Mouse (Mus musculus): ENCODE results near the gene Mtr. TPM values are rescaled to one million over a fixed set of nuclear protein-coding genes. Genes with fewer than 3 reads are reported as not detected.
A peak's percentile ranks its signal among the peaks of the same experiment; 100 is the strongest.

Gene Mtr
- polyA plus RNA-seq, 1 experiment from 2014 or later = 16.5 TPM

DNA sequence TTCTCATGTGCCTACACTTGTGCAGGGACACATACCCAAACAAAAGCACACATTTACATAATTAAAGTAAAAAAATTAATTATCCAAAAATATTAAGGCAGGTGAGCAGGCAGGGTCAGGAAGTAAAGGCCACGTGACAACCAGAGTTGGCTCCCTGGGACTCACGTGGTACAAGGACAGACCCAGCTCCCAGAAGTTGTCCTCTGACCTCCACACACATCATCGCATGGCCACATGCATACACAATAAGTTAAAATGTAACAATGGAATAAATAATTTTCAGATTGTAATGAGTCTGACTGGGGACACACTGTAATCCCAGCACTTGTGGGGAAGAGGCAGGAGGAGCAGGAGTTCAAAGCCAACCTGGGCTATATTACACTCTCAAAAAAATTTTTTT lies 10.1 kb upstream of the Mtr start:
- H3K36me3 ChIP-seq = peaks cover 57% of the 10 kb centered on the region
- no peaks in the 10 kb centered on the region for H3K9me3 ChIP-seq
- no peaks in the 10 kb centered on the region for H3K4me1 ChIP-seq
- no peaks in the 10 kb centered on the region for H3K27me3 ChIP-seq (ENCODE audit: insufficient read depth, poor library complexity, severe bottlenecking)
- 86% methylated on average over 3 of the region's 3 CpGs for WGBS
- no peak overlapping the region for H3K4me3 ChIP-seq
- no peak overlapping the region for H3K27ac ChIP-seq
- DNase-seq (ENCODE audit: low spot score) = no peak

- Histone ChIP-seq H3K4me3 (no peak overlapping the region), H3K27ac (no peak overlapping the region), H3K27me3 (ENCODE audit: insufficient read depth, poor library complexity, severe bottlenecking) (no peaks in the 10 kb centered on the region), H3K9me3 (no peaks in the 10 kb centered on the region), H3K4me1 (no peaks in the 10 kb centered on the region), H3K36me3 (peaks cover 48% of the 10 kb centered on the region)
- no peak for DNase-seq (ENCODE audit: low spot score)
- 63% methylated on average over 3 of the region's 3 CpGs for WGBS
These were observed 9.2 kb upstream of the Mtr start for GRCm38 (mm10) chr13:12267097-12267496.

DNA sequence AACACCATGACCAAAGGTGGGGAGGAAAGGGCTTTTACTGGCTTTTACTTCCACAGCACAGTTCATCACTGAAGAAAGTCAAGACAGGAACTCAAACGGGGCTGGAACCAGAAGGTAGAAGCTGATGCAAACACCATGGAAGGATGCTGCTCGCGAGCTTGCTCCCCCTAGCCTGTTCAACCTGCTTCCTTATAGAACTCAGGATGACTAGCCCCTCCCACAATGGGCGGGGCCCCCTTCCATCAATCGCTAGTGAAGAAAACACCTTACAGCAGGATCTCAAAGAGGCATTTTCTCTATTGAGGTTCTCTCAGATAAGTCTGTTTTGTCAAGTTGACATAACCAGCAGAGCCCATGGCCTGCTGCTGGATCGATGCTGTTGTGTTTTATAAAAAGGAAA lies 6.1 kb upstream of the Mtr start:
- no peak overlapping the region for H3K4me3 ChIP-seq
- no peaks in the 10 kb centered on the region for H3K27me3 ChIP-seq (ENCODE audit: insufficient read depth, poor library complexity, severe bottlenecking)
- 69% methylated on average over 6 of the region's 6 CpGs for WGBS
- no peak overlapping the region for H3K27ac ChIP-seq
- no peak for DNase-seq (ENCODE audit: low spot score)
- peaks cover 20% of the 10 kb centered on the region for H3K36me3 ChIP-seq
- H3K9me3 ChIP-seq = 0 out of 2 replicates have a peak, but pooled peaks cover 3% of the 10 kb centered on the region
- no peaks in the 10 kb centered on the region for H3K4me1 ChIP-seq

GRCm38 (mm10) chr13:12261505-12261904 lies 3.6 kb upstream of the Mtr start:
- Histone ChIP-seq H3K27me3 (ENCODE audit: insufficient read depth, poor library complexity, severe bottlenecking) (no peaks in the 10 kb centered on the region), H3K9me3 (0 out of 2 replicates have a peak, but pooled peaks cover 3% of the 10 kb centered on the region), H3K4me1 (peaks cover 4% of the 10 kb centered on the region; the same call in 1 of the 2 replicates), H3K36me3 (no peaks in the 10 kb centered on the region), H3K27ac (no peak overlapping the region), H3K4me3 (no peak overlapping the region)
- DNase-seq (ENCODE audit: low spot score) = no peak

DNA sequence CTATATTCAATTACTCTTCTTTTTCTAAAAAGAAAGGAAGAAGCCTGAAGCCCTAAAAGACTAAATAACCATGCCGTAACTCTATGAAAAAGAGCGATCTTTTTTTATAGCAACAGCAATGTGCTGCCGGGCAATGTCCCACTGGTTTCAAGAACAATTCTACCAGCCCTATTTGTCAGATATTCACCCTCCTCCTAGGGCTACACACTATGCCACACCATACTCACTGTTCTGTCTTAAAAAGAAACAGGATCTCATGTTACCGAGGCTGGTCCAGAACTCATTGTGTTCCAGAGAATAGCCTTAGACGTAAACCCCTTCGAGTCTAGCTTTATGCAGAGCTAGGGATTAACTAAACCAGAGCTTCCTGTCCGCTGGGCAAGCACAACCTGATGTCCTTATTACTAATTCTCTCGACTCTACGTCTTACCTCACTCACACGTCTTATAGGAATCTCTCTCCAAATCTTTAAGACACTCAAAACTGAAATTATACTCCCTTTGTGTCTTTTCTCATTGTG lies 982 bp downstream of the Mtr start:
- H3K27ac ChIP-seq = peak overlapping the region; percentile 92; the same call in 1 of the 2 replicates
- 19% methylated on average over 10 of the region's 10 CpGs for WGBS
- no peak for DNase-seq (ENCODE audit: low spot score)

DNA sequence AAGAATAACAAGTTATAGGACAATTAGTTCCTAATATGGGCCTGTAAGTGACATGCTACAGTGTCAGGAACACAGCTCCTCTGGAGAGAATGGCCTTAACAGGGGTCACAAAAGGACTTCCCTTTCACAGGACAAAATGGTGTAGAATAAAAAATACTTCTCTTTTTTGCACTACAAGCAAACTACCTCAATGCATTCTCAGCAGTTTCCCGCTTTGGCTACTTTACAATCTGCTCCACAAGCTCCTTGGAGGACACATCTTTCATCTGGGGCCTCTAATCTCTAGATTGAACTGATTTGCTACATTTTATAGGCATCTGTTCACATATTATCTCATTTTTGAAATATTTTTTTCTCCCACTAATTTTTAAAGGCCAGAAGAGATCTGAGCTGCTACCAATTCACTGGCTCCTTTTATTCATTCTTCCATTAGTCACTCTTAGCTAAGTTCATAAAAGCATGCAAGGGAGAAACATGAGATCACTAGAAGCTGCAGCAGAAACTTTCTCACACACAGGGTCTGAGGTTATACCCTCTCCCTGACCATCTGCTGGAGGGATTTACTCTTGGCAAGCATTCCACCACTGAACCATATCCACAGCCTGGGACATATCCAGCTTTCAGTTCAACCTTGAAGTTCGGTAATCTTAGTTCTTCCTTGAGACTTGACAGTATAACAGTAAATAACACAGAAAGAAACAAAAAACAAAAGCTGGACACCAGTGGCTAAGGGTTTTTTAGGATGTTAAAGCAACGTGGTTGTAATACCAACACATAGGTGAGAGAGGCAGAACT lies 1.8 kb downstream of the Mtr start:
- H3K4me3 ChIP-seq = peak overlapping the region; percentile 81
- H3K27me3 ChIP-seq (ENCODE audit: insufficient read depth, poor library complexity, severe bottlenecking) = no peaks in the 10 kb centered on the region
- H3K4me1 ChIP-seq = peaks cover 19% of the 10 kb centered on the region
- H3K36me3 ChIP-seq = peaks cover 12% of the 10 kb centered on the region; the same call in 1 of the 2 replicates
- no peak for DNase-seq (ENCODE audit: low spot score)
- no peak overlapping the region for H3K27ac ChIP-seq
- H3K9me3 ChIP-seq = 0 out of 2 replicates have a peak, but pooled peaks cover 3% of the 10 kb centered on the region
- 77% methylated on average over 3 of the region's 3 CpGs for WGBS

More for the DNA sequence above, 982 bp downstream of the Mtr start:
- Histone ChIP-seq H3K9me3 (0 out of 2 replicates have a peak, but pooled peaks cover 3% of the 10 kb centered on the region), H3K4me3 (peak overlapping the region; percentile 81), H3K4me1 (peaks cover 19% of the 10 kb centered on the region), H3K36me3 (peaks cover 8% of the 10 kb centered on the region; the same call in 1 of the 2 replicates), H3K27me3 (ENCODE audit: insufficient read depth, poor library complexity, severe bottlenecking) (no peaks in the 10 kb centered on the region)

GRCm38 (mm10) chr13:12250496-12250895 lies 7.4 kb downstream of the Mtr start:
- H3K27me3 ChIP-seq (ENCODE audit: insufficient read depth, poor library complexity, severe bottlenecking) = no peaks in the 10 kb centered on the region
- peaks cover 5% of the 10 kb centered on the region; the same call in 1 of the 2 replicates for H3K4me1 ChIP-seq
- H3K9me3 ChIP-seq = no peaks in the 10 kb centered on the region
- WGBS = 95% methylated on average over 3 of the region's 3 CpGs
- H3K36me3 ChIP-seq = peaks cover 60% of the 10 kb centered on the region
- no peak for DNase-seq (ENCODE audit: low spot score)
- no peak overlapping the region for H3K27ac ChIP-seq
- no peak overlapping the region for H3K4me3 ChIP-seq

- peaks cover 66% of the 10 kb centered on the region for H3K36me3 ChIP-seq
- H3K27me3 ChIP-seq (ENCODE audit: insufficient read depth, poor library complexity, severe bottlenecking) = no peaks in the 10 kb centered on the region
- H3K9me3 ChIP-seq = no peaks in the 10 kb centered on the region
- DNase-seq (ENCODE audit: low spot score) = no peak
- no peak overlapping the region for H3K27ac ChIP-seq
- WGBS = 87% methylated on average over 8 of the region's 8 CpGs
- H3K4me3 ChIP-seq = no peak overlapping the region
- H3K4me1 ChIP-seq = no peaks in the 10 kb centered on the region
These were observed 8.6 kb downstream of the Mtr start for GRCm38 (mm10) chr13:12249195-12249898.

DNA sequence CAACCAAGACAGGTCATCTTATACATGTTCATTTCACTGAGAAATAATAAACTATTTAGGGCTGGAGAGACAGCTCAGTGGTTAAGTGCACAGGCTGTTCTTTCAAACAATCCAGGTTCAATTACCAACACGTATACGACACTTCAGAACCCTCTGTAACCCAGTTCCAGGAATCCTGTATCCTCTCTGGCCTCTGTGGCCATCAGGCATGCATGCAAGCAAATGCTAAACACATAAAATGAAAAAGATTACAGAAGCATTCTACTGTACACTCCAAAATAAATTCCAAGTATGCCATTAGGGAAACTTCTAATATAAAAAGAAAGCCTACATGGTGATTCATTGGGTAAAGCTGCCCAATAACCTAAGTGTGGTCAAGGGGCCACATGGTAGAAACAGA lies 12.0 kb downstream of the Mtr start:
- Histone ChIP-seq H3K4me3 (no peak overlapping the region), H3K4me1 (no peaks in the 10 kb centered on the region), H3K9me3 (no peaks in the 10 kb centered on the region), H3K36me3 (peaks cover 88% of the 10 kb centered on the region), H3K27me3 (ENCODE audit: insufficient read depth, poor library complexity, severe bottlenecking) (no peaks in the 10 kb centered on the region), H3K27ac (no peak overlapping the region)
- WGBS = 91% methylated on average over 2 of the region's 2 CpGs
- no peak for DNase-seq (ENCODE audit: low spot score)

DNA sequence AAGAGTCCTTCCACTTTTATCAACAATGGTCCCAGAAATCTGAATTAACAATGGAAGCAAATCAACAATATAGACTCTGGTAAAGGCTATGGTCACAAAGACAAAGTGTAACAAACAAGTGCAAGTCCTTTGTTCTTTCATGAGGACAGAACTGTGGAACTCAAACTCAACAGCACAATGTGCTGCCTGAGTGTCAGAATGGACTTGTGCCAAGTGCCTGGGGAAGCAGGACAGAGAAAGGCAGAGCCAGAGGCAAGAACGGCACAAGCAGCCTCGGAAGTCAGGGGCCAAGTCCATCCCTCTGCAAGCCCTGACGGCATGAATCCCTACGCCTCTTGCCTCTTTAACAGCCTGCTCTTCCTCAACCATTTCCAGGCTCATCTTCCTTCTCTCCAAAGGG lies 13.9 kb downstream of the Mtr start:
- Histone ChIP-seq H3K4me3 (no peak overlapping the region), H3K4me1 (no peaks in the 10 kb centered on the region), H3K9me3 (no peaks in the 10 kb centered on the region), H3K27ac (no peak overlapping the region), H3K27me3 (ENCODE audit: insufficient read depth, poor library complexity, severe bottlenecking) (no peaks in the 10 kb centered on the region), H3K36me3 (peaks cover 78% of the 10 kb centered on the region)
- 80% methylated on average over 4 of the region's 4 CpGs for WGBS
- no peak for DNase-seq (ENCODE audit: low spot score)

DNA sequence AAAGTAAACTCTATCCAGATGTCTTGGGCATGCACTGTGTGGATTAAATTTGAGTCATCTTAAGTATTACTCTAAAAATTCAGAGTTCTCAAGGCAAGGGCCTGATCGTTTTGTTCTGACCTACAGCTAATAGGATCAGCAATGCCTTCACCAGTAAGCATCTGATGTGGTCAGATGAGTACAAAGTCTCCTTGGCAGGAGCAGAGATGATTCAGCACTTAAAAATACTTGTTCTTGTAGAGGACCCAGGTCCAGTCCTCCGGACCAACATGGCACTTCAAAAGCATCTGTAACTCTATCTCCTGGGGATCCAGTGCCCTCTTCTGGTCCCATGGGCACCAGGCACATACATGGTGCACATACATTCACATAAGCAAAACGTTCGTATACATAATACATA lies 25.8 kb downstream of the Mtr start:
- Histone ChIP-seq H3K36me3 (peaks cover 86% of the 10 kb centered on the region), H3K27me3 (ENCODE audit: insufficient read depth, poor library complexity, severe bottlenecking) (no peaks in the 10 kb centered on the region), H3K4me3 (no peak overlapping the region), H3K9me3 (no peaks in the 10 kb centered on the region), H3K4me1 (no peaks in the 10 kb centered on the region), H3K27ac (no peak overlapping the region)
- WGBS = 92% methylated on average over 4 of the region's 4 CpGs
- no peak for DNase-seq (ENCODE audit: low spot score)

GRCm38 (mm10) chr13:12228248-12228647 lies 29.7 kb downstream of the Mtr start:
- Histone ChIP-seq H3K4me1 (no peaks in the 10 kb centered on the region), H3K36me3 (peaks cover 87% of the 10 kb centered on the region), H3K9me3 (no peaks in the 10 kb centered on the region), H3K4me3 (no peak overlapping the region), H3K27ac (no peak overlapping the region), H3K27me3 (ENCODE audit: insufficient read depth, poor library complexity, severe bottlenecking) (no peaks in the 10 kb centered on the region)
- WGBS = 91% methylated on average over 4 of the region's 4 CpGs
- DNase-seq (ENCODE audit: low spot score) = no peak

GRCm38 (mm10) chr13:12227606-12228005 lies 30.3 kb downstream of the Mtr start:
- no peaks in the 10 kb centered on the region for H3K27me3 ChIP-seq (ENCODE audit: insufficient read depth, poor library complexity, severe bottlenecking)
- no peak for DNase-seq (ENCODE audit: low spot score)
- no peaks in the 10 kb centered on the region for H3K4me1 ChIP-seq
- no peak overlapping the region for H3K4me3 ChIP-seq
- peaks cover 83% of the 10 kb centered on the region for H3K36me3 ChIP-seq
- H3K27ac ChIP-seq = no peak overlapping the region
- H3K9me3 ChIP-seq = no peaks in the 10 kb centered on the region
- 82% methylated on average over 5 of the region's 5 CpGs for WGBS
